In the genomic region with DNA sequence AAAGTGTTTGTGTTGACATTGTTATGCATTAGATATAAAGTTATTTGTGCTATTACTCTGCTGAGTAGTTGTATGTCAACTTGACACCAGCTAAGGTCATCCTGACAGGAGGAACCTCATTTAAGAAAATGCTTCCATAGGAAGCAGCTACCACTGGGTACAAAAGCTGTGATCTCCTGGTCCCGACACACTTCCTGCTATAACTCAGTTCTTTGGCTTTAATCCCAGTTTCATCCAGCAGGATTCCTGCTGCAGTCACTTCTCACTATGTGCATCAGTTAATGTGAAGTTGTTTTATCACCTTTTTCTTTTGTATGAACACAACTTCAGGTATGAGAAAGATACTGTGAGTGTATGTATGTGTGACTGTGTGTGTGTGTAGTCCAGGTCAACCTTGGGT, we compare ENCODE assay signal across 26 mouse cellular contexts.
"Had no signal": no experiment of that assay in that cellular context is flagged by ENCODE, and none has a peak within 500 bp of the region (broad histone marks: within the 10 kb centered on the region; RNA-seq: fewer than 3 reads in every experiment).

No protein-coding gene starts in this region.

- ATAC-seq: hindbrain, embryonic 16.5 days; inflammation-experienced regulatory T-cells, adult 6 months; intestine, embryonic 15.5 days had no signal

- H3K4me1 ChIP-seq: intestine, embryonic 15.5 days had no signal

- H3K4me2 ChIP-seq: heart, embryonic 12.5 days; hindbrain, embryonic 12.5 days; hindbrain, embryonic 14.5 days; intestine, embryonic 15.5 days; kidney, embryonic 15.5 days; limb, embryonic 13.5 days; limb, embryonic 15.5 days had no signal

- H3K27ac ChIP-seq: gastrocnemius, adult 2 months; heart, adult 2 months; heart, embryonic 10.5 days; hindbrain, embryonic 10.5 days; hindbrain, embryonic 12.5 days; hindbrain, embryonic 14.5 days; intestine, embryonic 15.5 days; kidney, embryonic 15.5 days; layer of hippocampus, adult 2 months; limb, embryonic 13.5 days; limb, embryonic 15.5 days had no signal

- H3K9me3 ChIP-seq: heart, embryonic 10.5 days; hindbrain, embryonic 10.5 days; hindbrain, embryonic 12.5 days; intestine, embryonic 15.5 days; kidney, embryonic 15.5 days; limb, embryonic 13.5 days; limb, embryonic 15.5 days had no signal

- H3K27me3 ChIP-seq: heart, embryonic 12.5 days; hindbrain, embryonic 12.5 days; intestine, embryonic 15.5 days; kidney, embryonic 15.5 days; limb, embryonic 13.5 days; limb, embryonic 15.5 days had no signal

- H3K36me3 ChIP-seq: heart, embryonic 10.5 days; heart, embryonic 12.5 days; hindbrain, embryonic 10.5 days; intestine, embryonic 15.5 days; kidney, embryonic 15.5 days; limb, embryonic 13.5 days; limb, embryonic 15.5 days had no signal

- DNase-seq: gastrocnemius, adult 2 months; gastrocnemius, postnatal 10 days; gastrocnemius, postnatal 25 days; heart, adult 2 months; heart, postnatal 10 days; heart, postnatal 4 days; kidney, adult 18-20 months; kidney, adult 8-10 months; kidney, postnatal 10 days; kidney, postnatal 25 days; kidney, postnatal 4 days; layer of hippocampus, adult 9-11 months; layer of hippocampus, postnatal 36 days; left cerebral cortex, postnatal 4 days had no signal

- H3K4me3 ChIP-seq: gastrocnemius, adult 2 months; heart, adult 2 months; heart, embryonic 10.5 days; heart, embryonic 12.5 days; hindbrain, embryonic 10.5 days; hindbrain, embryonic 12.5 days; intestine, embryonic 15.5 days; kidney, embryonic 15.5 days; layer of hippocampus, adult 2 months; limb, embryonic 13.5 days; limb, embryonic 15.5 days had no signal

- H3K9ac ChIP-seq: heart, embryonic 12.5 days; hindbrain, embryonic 12.5 days; hindbrain, embryonic 14.5 days; intestine, embryonic 15.5 days; kidney, embryonic 15.5 days; limb, embryonic 13.5 days; limb, embryonic 15.5 days had no signal
